ENCODE assay signal across 19 mouse cellular contexts in the genomic region with DNA sequence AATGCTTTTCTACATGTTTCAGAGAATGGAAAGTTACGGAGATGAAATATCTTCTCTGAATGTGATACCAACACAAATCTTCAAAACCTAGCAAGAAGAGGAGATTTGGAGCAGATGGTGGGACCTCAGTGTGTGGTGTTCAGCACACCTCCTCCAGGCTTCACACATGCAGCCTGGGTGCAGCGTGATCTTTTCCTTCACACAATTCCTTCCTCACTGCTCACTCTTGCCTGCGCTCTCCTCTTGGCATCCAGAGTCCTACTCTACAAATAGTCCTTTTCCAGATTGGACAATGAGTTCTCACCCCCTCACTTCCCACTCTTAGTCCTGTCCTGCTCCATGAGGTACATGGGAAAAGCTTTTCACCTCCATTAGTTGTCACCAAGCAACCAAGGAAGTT. TPM values are rescaled to one million over a fixed set of nuclear protein-coding genes. Genes with fewer than 3 reads are reported as not detected.
DNase-seq lines count a peak whose midpoint lies in the region.
"Had no signal": no experiment of that assay in that cellular context is flagged by ENCODE, and none has a peak within 500 bp of the region (broad histone marks: within the 10 kb centered on the region; RNA-seq: fewer than 3 reads in every experiment).

No protein-coding gene starts in this region.

- DNase-seq in left cerebral cortex, adult 11 months (ENCODE audit: low spot score), result peak; percentile 46
- no peak for DNase-seq in left cerebral cortex, postnatal 10 days (ENCODE audit: extremely low spot score in 1 of 2, low spot score in 2 of 2)
- peak; percentile 4 to 10 for DNase-seq in frontal cortex, postnatal 14 days (ENCODE audit: low spot score in 2 of 2)
- DNase-seq in left cerebral cortex, adult 9 months (ENCODE audit: low spot score in 2 of 2), result peak; percentile 59 to 79
- peak; percentile 49 to 81 for DNase-seq in right cerebral cortex, postnatal 36 days (ENCODE audit: low spot score in 2 of 2)
- DNase-seq in liver, result no peak
- DNase-seq in gastrocnemius, postnatal 14 days, result no peak
- DNase-seq: adrenal gland, adult 8-10 months; cerebellum, adult 18-20 months; cerebellum, postnatal 14 days; gastrocnemius, postnatal 10 days; heart, adult 11 months; heart, postnatal 14 days; kidney, postnatal 25 days; lung, adult 18-20 months; lung, postnatal 14 days; spleen, adult 18-20 months; thymus, postnatal 14 days had no signal

- intact Hi-C loops in left cerebral cortex, postnatal 10 days (cut with DNase I), result no loop called here
- intact Hi-C loops in gastrocnemius, postnatal 14 days (cut with DNase I; ENCODE audit: low total_unique reads), result no loop called here

RNA-seq across cellular contexts. Expression of a gene that starts 43.2 kb away (rescaled TPM):
- total RNA-seq in left cerebral cortex, postnatal 10 days (2021), result 100 to 1,000 TPM; 107 to 121 TPM
- total RNA-seq in gastrocnemius, postnatal 14 days (2021), result under 1 TPM; 0.20 to 0.27 TPM
- total RNA-seq: megakaryocyte progenitor cell, adult 5-6 weeks had no signal

Comparison
In these comparisons a context has a peak if more than half of its experiments do, and no peak if none do; other contexts are left out.
1. DNase-seq: peak in left cerebral cortex, adult 11 months (single experiment), frontal cortex, postnatal 14 days (2 of 2), left cerebral cortex, adult 9 months (2 of 2) and right cerebral cortex, postnatal 36 days (2 of 2); none in left cerebral cortex, postnatal 10 days (0 of 2), liver (single experiment) and gastrocnemius, postnatal 14 days (single experiment).
2. RNA of a gene that starts 43.2 kb away (total RNA-seq): 107 to 121 TPM in left cerebral cortex, postnatal 10 days; 0.20 to 0.27 TPM in gastrocnemius, postnatal 14 days; every median in the first group is over 10 times any median in the second.